Mouse (Mus musculus): ENCODE measurements around the gene Dync2li1. TPM values are rescaled to one million over a fixed set of nuclear protein-coding genes. Genes with fewer than 3 reads are reported as not detected.

The Dync2li1 gene
- polyA plus RNA-seq, 1 experiment, result 6.1 TPM

DNA sequence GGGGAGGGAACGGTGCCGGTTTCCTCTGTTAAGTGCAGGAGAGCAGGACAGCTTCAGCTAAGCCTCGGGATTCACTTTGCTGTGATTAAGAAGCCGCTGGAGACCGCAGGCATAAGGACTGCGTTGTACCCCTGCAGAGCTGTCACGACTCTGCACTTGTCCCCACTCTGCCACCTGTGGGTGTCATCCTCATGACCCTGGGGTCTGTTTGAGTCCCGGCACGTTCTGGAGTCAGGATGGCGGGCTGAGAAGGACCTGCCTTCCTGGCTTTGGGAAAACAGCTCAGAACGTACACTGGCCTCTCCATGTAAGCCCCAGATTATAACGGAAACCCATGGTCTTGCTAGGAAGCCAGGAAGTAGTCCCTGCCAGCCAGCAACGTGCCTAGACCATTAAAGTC lies 19.3 kb upstream of the Dync2li1 start:
- H3K4me3 ChIP-seq (ENCODE audit: insufficient read depth, low read length), result no peak overlapping the region
- H3K4me1 ChIP-seq (ENCODE audit: control insufficient read depth, insufficient read depth, low read length), result peaks cover 12% of the 10 kb centered on the region
- TF ChIP-seq POLR2A (IDR thresholded peaks at IDR 0.05; ENCODE audit: borderline replicate concordance, low read depth, low read length), result no peak
- TF ChIP-seq CTCF (IDR thresholded peaks at IDR 0.05; ENCODE audit: low read depth, low read length), result no peak
- H3K27ac ChIP-seq (ENCODE audit: insufficient read depth, low read depth, low read length), result no peak overlapping the region

GRCm38 (mm10) chr17:84607617-84608016 lies 18.7 kb upstream of the Dync2li1 start:
- H3K4me3 ChIP-seq (ENCODE audit: insufficient read depth, low read length), result no peak overlapping the region
- H3K4me1 ChIP-seq (ENCODE audit: control insufficient read depth, insufficient read depth, low read length), result peaks cover 12% of the 10 kb centered on the region
- no peak for TF ChIP-seq POLR2A (IDR thresholded peaks at IDR 0.05; ENCODE audit: borderline replicate concordance, low read depth, low read length)
- TF ChIP-seq CTCF (IDR thresholded peaks at IDR 0.05; ENCODE audit: low read depth, low read length), result no peak
- no peak overlapping the region for H3K27ac ChIP-seq (ENCODE audit: insufficient read depth, low read depth, low read length)

DNA sequence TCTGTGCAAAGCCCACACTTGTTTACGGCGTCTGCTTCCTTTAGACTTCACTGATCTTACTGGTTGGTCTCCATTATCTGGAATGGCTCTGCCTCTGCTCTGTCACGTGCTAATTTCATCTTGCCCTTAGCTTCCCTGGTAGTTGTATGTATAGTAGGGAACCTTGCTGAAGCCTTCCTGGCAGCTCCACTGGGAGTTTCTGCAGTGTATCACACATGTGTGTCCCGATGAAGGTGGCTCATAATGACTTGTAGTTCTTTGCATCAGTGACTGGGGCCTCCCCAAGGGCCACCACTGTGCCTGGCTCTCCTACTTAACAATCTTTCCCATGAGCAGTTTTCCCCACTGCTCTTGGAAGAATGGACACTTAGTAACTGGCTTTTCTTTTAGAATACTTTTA lies 17.7 kb upstream of the Dync2li1 start:
- no peak for TF ChIP-seq POLR2A (IDR thresholded peaks at IDR 0.05; ENCODE audit: borderline replicate concordance, low read depth, low read length)
- no peak for TF ChIP-seq CTCF (IDR thresholded peaks at IDR 0.05; ENCODE audit: low read depth, low read length)
- Histone ChIP-seq H3K4me3 (ENCODE audit: insufficient read depth, low read length) (no peak overlapping the region), H3K27ac (ENCODE audit: insufficient read depth, low read depth, low read length) (no peak overlapping the region), H3K4me1 (ENCODE audit: control insufficient read depth, insufficient read depth, low read length) (peaks cover 12% of the 10 kb centered on the region)

DNA sequence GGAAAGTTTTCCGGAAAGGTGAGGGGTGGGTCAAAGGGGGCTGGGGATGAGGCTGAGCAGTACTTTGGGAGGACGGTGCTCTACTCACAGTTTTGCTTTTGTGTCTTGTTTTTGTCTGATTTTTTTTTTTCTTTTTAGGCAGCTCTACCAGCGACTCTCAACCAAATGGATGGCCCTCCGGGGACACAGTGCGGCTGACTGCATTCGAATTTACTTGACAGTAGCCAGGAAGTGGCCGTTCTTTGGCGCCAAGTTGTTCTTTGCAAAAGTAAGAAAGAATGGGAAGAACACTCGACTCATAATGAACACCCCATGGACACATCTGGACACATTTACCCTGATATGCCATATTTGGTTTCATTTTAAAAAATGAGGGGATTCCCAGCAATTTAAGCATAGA lies 14.8 kb upstream of the Dync2li1 start:
- Histone ChIP-seq H3K4me3 (ENCODE audit: insufficient read depth, low read length) (no peak overlapping the region), H3K4me1 (ENCODE audit: control insufficient read depth, insufficient read depth, low read length) (peaks cover 12% of the 10 kb centered on the region), H3K27ac (ENCODE audit: insufficient read depth, low read depth, low read length) (no peak overlapping the region)
- no peak for TF ChIP-seq CTCF (IDR thresholded peaks at IDR 0.05; ENCODE audit: low read depth, low read length)
- TF ChIP-seq POLR2A (IDR thresholded peaks at IDR 0.05; ENCODE audit: borderline replicate concordance, low read depth, low read length), result no peak

DNA sequence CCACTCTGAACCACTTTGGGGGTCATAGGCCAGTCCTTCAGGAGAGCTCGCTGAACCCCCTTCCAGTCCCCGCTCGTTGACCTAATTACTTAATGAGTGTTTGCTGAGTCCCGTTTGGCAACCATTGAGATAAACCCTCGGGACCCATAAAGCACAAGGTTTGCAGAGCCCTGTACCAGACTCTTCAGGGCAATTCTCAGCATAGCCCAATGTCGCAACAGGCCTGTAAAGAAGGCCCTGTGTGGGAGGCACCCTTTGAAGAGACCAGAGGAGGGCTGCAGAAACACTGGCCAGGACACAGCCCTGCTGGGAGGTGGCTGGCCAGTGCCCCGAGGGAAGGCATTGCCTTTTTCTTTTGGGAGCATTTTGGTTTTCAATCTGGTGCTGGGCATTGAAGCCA lies 14.3 kb upstream of the Dync2li1 start:
- peaks cover 12% of the 10 kb centered on the region for H3K4me1 ChIP-seq (ENCODE audit: control insufficient read depth, insufficient read depth, low read length)
- TF ChIP-seq POLR2A (IDR thresholded peaks at IDR 0.05; ENCODE audit: borderline replicate concordance, low read depth, low read length), result no peak
- no peak for TF ChIP-seq CTCF (IDR thresholded peaks at IDR 0.05; ENCODE audit: low read depth, low read length)
- no peak overlapping the region for H3K27ac ChIP-seq (ENCODE audit: insufficient read depth, low read depth, low read length)
- H3K4me3 ChIP-seq (ENCODE audit: insufficient read depth, low read length), result no peak overlapping the region

GRCm38 (mm10) chr17:84615811-84616210 lies 10.5 kb upstream of the Dync2li1 start:
- Histone ChIP-seq H3K4me1 (ENCODE audit: control insufficient read depth, insufficient read depth, low read length) (peaks cover 13% of the 10 kb centered on the region), H3K27ac (ENCODE audit: insufficient read depth, low read depth, low read length) (no peak overlapping the region), H3K4me3 (ENCODE audit: insufficient read depth, low read length) (no peak overlapping the region)
- no peak for TF ChIP-seq CTCF (IDR thresholded peaks at IDR 0.05; ENCODE audit: low read depth, low read length)
- no peak for TF ChIP-seq POLR2A (IDR thresholded peaks at IDR 0.05; ENCODE audit: borderline replicate concordance, low read depth, low read length)

- H3K4me3 ChIP-seq (ENCODE audit: insufficient read depth, low read length), result no peak overlapping the region
- H3K4me1 ChIP-seq (ENCODE audit: control insufficient read depth, insufficient read depth, low read length), result peaks cover 13% of the 10 kb centered on the region
- H3K27ac ChIP-seq (ENCODE audit: insufficient read depth, low read depth, low read length), result no peak overlapping the region
- TF ChIP-seq POLR2A (IDR thresholded peaks at IDR 0.05; ENCODE audit: borderline replicate concordance, low read depth, low read length) (no peak), CTCF (IDR thresholded peaks at IDR 0.05; ENCODE audit: low read depth, low read length) (no peak)
Observed at GRCm38 (mm10) chr17:84616526-84617074, 9.7 kb upstream of the Dync2li1 start.

DNA sequence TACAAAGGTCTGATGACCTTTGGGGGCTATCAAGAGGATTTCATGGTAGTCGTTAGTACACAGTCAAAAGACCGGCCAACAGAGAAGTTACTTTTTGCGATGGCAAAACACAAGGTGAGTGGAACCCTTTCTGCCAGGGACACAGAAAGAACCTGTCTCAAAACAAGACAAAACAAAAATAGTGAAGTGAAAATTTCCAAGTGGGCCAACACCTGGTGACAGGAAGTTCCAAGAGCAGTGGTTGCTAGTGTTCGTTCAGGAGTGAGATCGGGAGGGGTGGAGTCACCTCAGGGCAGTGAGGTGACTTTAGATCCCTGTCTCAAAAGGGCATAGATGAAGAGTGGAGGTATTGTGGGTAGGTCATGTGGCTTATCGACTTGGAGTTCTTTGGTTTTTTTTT lies 8.3 kb upstream of the Dync2li1 start:
- no peak for TF ChIP-seq CTCF (IDR thresholded peaks at IDR 0.05; ENCODE audit: low read depth, low read length)
- TF ChIP-seq POLR2A (IDR thresholded peaks at IDR 0.05; ENCODE audit: borderline replicate concordance, low read depth, low read length), result no peak
- Histone ChIP-seq H3K4me1 (ENCODE audit: control insufficient read depth, insufficient read depth, low read length) (peaks cover 13% of the 10 kb centered on the region), H3K4me3 (ENCODE audit: insufficient read depth, low read length) (no peak overlapping the region), H3K27ac (ENCODE audit: insufficient read depth, low read depth, low read length) (no peak overlapping the region)

DNA sequence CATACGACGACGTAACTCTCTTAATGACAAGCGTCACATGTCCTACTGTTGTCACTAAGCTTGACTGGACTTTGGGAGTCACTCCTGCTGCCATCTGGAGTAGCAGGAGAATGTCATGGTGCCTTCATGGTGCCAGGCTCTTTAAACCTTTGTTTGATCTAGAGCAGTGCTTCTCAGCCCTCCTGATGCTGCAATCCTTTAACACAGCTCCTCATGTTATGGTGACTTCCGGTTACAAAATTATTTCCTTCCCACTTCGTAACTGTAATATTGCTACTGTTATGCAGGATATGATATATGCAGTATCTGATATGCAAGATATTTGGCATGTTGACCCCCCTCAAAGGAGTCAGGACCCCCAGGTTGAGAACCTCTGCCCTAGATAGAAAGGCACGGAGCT lies 7.2 kb upstream of the Dync2li1 start:
- Histone ChIP-seq H3K27ac (ENCODE audit: insufficient read depth, low read depth, low read length) (peak overlapping the region; percentile 47), H3K4me3 (ENCODE audit: insufficient read depth, low read length) (no peak overlapping the region), H3K4me1 (ENCODE audit: control insufficient read depth, insufficient read depth, low read length) (peaks cover 13% of the 10 kb centered on the region)
- TF ChIP-seq POLR2A (IDR thresholded peaks at IDR 0.05; ENCODE audit: borderline replicate concordance, low read depth, low read length) (no peak), CTCF (IDR thresholded peaks at IDR 0.05; ENCODE audit: low read depth, low read length) (no peak)

DNA sequence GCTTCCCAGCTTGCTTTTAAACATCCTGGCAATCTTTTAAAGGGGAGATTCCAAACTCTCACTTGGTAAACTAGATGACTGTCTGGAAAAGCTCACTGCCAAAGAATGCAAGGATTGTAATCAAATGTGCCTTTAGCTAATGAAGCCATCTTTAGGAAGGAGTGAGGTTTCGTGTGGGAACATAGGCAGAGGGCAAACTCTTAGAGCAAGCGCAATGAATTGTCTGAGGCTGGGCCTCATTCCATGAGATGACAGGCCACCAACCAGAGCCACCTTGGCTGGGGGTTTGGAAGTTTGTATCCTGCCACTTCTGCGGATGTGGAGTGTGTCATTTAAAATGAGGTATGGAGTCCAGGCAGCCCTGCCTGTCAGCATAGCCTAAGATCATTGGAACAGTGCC lies 6.2 kb upstream of the Dync2li1 start:
- Histone ChIP-seq H3K4me3 (ENCODE audit: insufficient read depth, low read length) (no peak overlapping the region), H3K27ac (ENCODE audit: insufficient read depth, low read depth, low read length) (no peak overlapping the region), H3K4me1 (ENCODE audit: control insufficient read depth, insufficient read depth, low read length) (peaks cover 13% of the 10 kb centered on the region)
- TF ChIP-seq POLR2A (IDR thresholded peaks at IDR 0.05; ENCODE audit: borderline replicate concordance, low read depth, low read length), result no peak
- no peak for TF ChIP-seq CTCF (IDR thresholded peaks at IDR 0.05; ENCODE audit: low read depth, low read length)

DNA sequence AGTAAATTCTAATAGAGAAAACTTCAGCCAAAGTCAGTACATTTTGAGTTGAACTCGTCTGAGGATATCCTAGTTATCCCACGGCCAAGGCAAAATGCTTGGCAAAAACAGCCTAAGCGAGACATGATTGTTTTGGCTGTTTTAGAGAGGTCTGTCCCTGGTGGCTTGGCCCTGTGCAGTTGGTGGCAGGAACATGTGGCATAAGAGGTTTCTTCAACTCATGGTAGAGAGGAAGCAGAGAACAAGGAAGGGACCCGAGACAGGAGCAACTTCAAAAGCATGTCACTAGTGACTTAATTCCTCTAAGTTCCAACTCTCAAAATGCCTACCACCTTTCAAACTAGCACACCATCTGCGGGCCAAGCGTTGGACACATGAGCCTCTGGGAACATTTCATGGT lies 5.7 kb upstream of the Dync2li1 start:
- H3K4me3 ChIP-seq (ENCODE audit: insufficient read depth, low read length), result no peak overlapping the region
- TF ChIP-seq POLR2A (IDR thresholded peaks at IDR 0.05; ENCODE audit: borderline replicate concordance, low read depth, low read length) (no peak), CTCF (IDR thresholded peaks at IDR 0.05; ENCODE audit: low read depth, low read length) (no peak)
- no peak overlapping the region for H3K27ac ChIP-seq (ENCODE audit: insufficient read depth, low read depth, low read length)
- peaks cover 13% of the 10 kb centered on the region for H3K4me1 ChIP-seq (ENCODE audit: control insufficient read depth, insufficient read depth, low read length)

Measured in bone marrow macrophage, adult 2 months (primary cell).